Mouse (Mus musculus): ENCODE data around the gene Fam166a.

Fam166a gene

DNA sequence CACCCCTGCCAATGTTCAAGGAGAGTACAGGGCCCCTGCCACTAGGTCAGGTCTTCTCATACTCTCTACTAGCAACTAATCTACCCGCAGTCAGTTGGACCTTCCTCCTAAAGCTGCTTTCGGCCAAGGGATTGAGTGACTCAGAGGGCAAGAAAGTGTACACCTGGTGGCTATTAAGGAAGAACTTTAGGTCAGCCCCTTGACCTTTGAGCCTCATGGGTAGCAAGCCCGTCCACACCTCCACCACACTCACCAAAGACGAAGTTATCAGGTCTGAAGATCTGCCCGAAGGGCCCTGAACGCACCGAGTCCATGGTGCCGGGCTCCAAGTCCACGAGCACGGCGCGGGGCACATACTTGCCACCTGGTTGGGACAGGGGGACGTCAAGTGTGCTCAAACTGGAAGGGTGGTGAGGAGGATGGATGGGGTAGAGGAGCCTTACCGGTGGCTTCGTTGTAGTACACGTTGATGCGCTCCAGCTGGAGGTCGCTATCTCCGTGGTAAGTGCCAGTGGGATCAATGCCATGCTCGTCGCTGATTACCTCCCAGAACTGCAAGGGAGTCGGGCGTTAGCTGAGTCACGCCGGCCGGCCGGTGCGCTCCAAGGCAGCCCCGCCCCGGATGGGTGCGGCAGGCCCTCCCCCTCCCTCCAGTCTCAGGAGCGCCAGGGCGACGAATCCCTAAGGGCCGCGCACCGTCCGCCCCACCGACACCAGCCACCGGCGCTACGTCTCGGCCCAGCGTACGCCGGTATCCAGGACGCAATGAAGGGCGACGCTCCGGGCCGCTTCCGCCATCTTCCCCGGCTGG lies 5.3 kb downstream of the Fam166a start:
- DNase-seq (ENCODE audit: low spot score): peak; percentile 46

- no peak for DNase-seq (ENCODE audit: low spot score)
Measured at GRCm38 (mm10) chr2:25224492-25224765, 5.9 kb downstream of the Fam166a start, which contains the start of gene Tubb4b. TSS of gene Tubb4b (minus strand) at chr2:25224702.

DNA sequence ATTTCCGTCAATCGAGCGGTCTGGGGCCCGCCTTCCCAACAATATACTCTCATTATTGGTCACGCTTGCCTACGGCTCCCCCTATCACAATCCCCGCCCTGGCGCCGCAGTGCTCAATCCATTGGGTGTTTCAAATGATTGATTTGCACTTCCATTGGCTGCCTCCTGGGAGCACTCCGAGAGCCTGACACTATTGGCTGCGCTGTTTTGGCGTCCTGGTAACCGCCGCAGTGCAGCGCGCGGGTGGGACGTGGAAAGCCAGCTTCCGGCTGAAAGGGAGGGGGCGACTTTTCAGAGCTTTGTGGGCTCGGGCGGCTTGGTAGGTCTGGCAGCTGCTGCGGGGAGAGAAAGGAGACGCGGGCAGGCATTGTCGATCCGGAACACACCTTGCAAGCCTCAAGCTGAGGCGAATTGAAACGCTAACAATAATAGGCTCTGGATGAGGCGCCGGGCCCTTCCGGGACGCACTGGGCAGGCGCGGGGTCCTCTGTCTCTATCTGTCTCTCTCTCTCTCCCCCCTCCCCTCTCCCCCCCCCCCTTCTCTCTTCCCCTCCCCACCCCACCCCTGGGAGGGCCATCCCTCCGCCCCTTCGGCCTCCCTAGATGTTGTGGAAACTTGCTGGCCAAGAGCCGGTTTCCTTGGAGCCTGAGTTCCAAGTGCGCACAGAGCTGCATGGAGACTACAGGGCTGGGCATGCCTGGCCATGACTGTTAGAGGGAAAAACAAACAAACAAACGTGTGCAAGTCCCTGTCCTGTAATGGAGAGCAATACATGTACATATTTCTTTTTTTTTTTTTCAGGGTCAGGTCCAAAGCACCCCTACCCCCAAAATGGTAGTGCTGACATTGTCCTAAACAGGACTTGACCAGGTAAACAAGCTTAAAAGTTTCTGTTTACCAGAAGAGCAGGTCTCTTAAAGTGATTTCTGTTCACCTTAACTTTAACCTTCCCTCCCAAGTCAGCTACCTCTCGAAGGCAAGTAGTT lies 6.5 kb downstream of the Fam166a start:
- peak; percentile 88 for DNase-seq (ENCODE audit: low spot score)

GRCm38 (mm10) chr2:25225811-25226379 lies 7.3 kb downstream of the Fam166a start:
- no peak for DNase-seq (ENCODE audit: low spot score)

DNA sequence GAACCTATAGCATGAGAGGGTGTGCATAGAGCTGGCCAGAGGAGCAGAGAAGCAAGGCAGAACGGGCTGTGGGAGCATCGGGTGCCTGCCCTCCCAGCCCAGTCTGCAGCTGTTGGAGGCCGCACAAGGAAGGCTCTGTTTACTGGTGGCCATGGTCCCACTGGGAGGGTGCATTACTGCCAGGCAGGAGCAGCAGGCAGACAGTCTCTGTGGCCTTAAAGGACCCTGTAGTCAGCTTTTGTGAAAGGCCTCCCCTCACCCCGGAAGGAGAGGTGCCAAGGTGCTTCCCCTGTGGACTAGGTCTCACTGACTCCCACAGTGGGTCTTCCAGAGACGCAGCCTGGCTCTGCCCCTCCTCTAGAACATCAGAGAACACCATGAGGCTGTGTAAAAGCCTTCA lies 8.3 kb downstream of the Fam166a start:
- DNase-seq (ENCODE audit: low spot score): no peak

DNA sequence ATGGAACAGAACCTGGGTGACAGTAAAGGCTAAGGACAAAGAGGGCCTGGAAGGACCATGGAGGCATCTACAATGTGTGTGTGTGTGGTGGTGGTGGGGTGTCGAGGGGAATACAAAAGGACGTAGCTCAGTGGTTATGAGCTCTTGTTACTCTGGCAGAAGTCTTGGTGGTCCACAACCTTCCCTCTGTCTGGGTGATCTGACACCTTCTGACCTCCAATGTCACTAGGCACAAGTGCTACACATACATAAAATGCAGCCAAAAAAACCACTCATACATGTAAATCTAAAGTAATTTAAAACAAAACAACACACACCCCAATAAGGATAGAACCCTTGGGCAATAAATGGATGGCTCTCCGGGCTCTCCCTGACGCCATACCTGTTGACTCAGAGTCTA lies 8.9 kb downstream of the Fam166a start:
- no peak for DNase-seq (ENCODE audit: low spot score)

GRCm38 (mm10) chr2:25228431-25228889 lies 9.9 kb downstream of the Fam166a start:
- DNase-seq (ENCODE audit: low spot score): peak; percentile 79

DNA sequence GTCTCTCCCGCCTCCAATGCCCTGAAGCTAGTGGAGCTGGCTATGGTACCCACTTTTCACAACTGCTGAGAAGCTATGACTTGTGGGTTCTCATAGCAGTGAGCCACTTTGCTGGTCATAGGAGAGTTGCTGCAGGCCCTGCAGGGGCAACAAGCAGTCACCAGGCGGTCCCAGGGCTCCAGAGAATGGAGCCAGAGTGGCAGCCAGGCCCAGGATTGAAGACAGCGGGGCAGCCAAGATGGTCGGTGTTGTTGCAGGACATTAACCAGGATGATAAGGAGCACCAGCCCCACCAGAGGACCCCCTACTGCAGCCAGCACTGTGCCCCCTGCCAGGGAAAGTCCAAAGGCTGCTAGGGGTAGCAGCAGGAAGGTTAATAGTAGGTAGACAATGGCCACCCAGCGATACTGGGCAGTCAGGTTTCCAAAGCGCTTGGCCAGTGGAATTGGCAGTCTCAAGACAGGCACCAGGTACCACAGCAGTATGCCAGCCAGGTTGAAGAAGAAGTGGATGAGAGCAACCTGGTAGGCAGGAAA lies 10.5 kb downstream of the Fam166a start:
- no peak for DNase-seq (ENCODE audit: low spot score)

DNA sequence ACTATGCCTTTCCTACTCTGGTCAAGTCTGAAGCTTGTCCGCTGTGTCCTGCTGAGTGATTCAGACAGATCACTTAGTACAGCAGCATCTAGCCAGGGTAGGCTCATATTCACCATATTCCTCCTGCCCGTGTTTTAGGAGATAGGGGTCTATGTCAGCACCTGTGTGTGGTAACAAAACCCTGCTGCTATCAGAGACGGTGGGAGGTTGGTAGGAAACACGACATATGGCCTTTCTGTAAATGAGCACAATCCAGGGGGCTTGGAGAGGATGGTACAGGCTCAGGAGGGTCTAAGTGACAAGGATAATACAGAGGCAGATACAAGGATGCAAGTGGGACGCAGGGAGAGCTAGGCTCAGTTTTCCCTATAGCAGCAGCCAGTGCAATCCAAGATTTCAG lies 11.0 kb downstream of the Fam166a start:
- no peak for DNase-seq (ENCODE audit: low spot score)

DNA sequence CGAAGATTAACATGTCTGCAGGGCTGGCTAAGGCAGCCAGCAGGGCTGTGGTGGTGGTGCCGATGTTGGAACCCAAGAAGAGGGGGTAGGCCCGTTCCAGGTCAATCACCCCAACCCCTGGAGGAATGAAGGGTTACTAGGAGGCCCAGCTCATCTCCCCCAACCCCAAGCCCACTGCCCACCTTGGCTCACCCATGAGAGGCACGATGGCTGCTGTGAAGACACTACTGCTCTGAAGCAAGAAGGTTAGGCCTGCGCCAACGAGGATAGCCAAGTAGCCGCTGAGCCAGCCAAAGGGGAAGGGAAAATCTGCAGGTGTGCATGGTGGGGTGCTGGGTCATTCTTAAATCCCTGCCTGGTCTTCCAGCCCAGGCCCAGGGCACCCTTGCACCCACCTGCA lies 12.0 kb downstream of the Fam166a start:
- DNase-seq (ENCODE audit: low spot score): no peak

DNA sequence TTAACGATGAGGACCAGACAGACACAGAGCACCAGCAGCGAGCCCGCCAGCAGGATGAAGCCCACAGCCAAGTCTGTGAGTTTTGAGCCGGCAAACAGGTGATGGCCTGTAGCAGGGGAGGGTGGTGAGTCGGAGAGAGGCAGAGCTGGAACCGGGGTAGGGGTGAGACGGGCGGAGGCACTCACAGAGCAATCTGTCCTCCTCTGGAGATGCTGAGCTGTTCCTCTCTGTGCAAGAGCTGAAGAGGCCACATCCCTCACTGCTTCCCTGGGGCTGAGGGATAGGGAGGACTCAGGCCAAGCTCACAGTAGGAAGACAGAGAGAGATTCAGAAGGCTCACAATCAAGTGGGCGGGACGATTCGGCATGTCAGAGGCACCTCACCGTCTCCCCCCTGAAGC lies 12.5 kb downstream of the Fam166a start:
- no peak for DNase-seq (ENCODE audit: low spot score)

DNA sequence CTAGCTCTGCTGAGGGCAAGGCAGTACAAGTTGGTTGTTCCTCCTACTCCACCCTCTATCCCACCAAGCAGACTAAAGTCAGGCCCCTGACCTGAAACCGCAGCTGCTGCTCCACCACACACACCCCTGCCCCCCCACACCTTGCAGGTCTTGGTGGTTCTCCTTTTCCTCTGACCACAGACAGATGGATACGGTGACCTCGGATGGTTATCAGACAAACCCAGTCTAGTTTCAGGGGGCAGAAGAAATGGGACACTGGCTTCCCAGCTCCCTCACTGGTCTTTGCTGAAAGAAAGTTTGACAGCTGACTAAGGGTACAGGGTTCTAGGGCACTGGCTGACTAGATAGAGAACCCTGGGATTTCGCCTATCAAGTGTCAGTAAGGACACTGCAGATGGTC lies 14.9 kb downstream of the Fam166a start:
- DNase-seq (ENCODE audit: low spot score): no peak

- no peak for DNase-seq (ENCODE audit: low spot score)
Measured at GRCm38 (mm10) chr2:25234050-25234449, 15.5 kb downstream of the Fam166a start, which contains the start of gene Slc34a3. TSS of gene Slc34a3 (minus strand) at chr2:25234364.

DNA sequence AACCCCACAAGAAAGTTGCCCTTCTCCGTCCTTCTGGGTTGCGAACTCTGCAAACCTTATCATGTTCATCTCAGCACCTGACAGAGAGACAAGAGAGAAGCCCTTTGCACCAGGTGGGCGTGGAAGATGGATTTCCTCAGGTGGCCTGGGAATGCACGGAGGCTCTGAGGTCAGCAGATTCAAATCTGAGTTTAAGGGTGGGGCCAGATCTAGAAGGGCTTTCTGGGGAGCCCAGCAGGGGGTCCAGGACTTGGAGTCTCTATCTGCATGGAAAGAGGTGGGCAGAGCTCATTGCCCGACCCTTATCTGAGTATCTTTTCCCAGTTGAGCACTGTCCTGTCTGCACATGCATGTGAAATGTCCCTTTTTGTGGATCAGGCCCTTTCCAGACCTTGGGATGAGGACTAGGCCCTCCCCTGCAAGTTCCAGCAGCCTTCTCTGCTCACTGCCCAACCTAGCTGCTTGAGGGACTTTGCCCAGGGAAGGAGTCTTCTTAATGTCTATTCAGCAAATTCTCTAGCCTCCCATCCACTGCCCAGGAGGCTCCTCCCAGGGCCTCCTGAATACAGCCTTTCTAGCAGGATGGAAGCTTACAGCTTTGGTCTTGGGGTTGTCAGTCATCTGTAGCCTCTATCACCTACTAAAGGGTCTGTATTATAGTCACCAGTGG lies 16.1 kb downstream of the Fam166a start:
- no peak for DNase-seq (ENCODE audit: low spot score)

- DNase-seq (ENCODE audit: low spot score): no peak
Measured at GRCm38 (mm10) chr2:25236614-25237013, 18.1 kb downstream of the Fam166a start, which contains the start of gene Rnf224. TSS of gene Rnf224 (minus strand) at chr2:25236787.

DNA sequence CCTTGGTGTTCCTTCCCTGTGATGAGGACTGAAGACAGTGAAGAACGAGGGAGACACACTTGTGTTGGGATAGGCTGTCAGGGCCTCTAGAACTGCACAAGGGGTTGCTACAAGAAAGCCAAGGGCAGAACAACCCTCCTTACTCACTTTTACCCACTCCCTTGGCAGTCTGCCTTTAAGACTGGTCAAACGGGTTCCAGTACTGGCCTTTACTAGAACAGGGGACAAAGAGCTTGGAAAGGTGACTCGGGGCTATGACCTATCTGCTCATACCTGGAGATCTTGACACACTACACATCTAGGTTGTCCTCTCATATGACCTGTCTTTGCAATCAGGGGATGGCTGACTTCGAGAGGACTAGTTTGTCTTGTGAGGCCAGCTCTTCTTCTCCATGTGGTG lies 19.0 kb downstream of the Fam166a start:
- DNase-seq (ENCODE audit: low spot score): no peak

DNA sequence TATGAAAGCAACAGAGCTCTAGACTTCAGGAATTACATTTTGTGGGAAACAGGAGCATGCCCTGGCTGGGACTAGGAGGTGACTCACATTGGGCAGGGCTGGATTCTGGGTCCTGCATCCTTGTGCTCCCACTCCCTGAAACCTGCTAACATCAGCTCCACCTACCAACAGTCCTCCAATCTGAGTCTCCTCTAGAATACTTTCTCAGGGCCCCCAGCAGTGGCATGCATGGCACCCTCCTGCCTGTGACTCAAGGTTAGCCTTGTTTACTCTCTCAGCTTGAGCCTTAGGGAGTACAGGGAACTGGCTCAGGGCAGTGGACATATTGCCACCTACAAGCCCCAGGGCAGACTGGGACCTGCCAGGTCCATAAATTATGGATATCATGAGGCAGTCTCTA lies 19.6 kb downstream of the Fam166a start:
- no peak for DNase-seq (ENCODE audit: low spot score)

GRCm38 (mm10) chr2:25239766-25240165 lies 21.2 kb downstream of the Fam166a start:
- DNase-seq (ENCODE audit: low spot score): no peak

DNA sequence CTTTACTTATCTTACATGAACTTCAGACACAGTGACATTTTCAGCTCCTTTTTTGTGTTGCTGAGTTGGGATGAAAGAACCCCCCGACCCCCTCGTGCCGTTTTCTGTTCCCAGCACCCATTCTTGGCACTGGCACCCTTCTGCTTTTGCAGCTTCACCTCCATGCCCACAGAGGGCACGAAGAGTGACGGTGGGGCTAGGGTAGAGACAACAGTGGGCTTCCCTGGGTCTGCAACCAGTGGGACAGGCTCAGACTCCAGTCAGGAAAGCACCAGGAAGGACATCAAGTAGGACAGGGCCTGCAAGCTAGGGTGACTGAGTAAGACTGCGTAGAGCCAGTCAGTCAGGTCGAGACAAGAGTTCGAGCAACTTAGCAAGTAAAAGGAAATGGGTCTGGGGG lies 21.8 kb downstream of the Fam166a start:
- DNase-seq (ENCODE audit: low spot score): no peak

- DNase-seq (ENCODE audit: low spot score): no peak
Measured at GRCm38 (mm10) chr2:25240723-25241437, 22.3 kb downstream of the Fam166a start.

GRCm38 (mm10) chr2:25241438-25241775 lies 22.9 kb downstream of the Fam166a start:
- no peak for DNase-seq (ENCODE audit: low spot score)
